Mouse (Mus musculus): ENCODE measurements at regions not wholly inside any gene's neighbourhood (a gene's known extent, or its start where the extent isn't known, plus 50 kb on each side); places are given as distances from the start of the nearest gene placed in this dataset.

DNA sequence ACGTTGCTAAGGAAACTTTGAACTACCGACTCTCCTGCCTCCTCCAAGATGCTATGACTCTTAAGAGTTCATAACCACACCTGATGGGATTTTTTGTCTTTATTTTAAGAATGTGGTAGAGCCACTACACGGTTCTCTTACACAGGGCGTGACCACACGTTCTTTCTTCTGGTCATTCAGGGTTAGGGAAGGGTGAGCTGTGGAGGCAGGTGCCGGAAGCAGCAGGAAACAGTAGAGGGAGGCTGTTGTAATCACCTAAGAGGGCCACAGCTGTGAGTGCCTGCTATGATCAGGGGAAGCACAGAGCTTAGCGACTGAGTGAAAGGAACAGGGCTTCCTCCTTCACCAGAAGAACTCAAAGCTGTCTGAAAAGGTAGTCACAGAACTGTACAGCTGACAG lies 50.6 kb upstream of the Larp1 start:
- peak; percentile 41 for ATAC-seq

DNA sequence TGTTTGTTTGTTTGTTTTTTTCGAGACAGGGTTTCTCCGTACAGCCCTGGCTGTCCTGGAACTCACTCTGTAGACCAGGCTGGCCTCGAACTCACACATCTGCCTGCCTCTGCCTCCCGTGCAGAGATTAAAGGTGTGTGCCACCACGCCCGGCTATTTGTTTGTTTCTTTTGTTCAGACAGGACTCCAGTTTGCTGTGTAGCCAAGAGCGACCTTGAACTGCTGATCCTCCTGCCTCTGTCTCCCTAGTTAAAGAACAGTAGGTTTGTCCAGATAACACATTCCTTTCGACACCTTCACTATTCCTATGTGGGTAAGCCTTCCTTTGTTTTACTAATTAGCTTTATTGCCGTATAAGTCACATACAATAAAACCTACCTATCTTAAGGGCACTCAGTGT lies 52.0 kb upstream of the Larp1 start:
- ATAC-seq, result no peak

DNA sequence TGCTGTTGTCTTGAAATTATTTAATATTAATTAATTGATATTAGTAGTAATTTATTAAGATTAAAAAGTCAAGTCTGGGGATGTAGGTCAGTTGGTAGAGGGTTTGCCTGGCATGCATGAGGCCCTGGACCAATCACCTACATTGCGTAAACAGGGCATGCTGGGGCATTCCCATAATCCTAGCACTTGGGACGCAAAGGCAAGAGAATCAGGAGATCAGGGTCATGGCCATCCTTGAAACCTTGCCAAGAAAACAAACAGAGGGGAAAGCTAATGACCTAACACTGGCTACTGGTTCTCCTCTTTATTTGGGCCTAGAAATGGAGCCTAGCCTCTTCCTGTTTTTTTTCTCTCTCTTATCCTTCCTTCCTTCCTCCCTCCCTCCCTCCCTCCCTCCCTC lies 52.8 kb upstream of the Larp1 start:
- ATAC-seq, result no peak

DNA sequence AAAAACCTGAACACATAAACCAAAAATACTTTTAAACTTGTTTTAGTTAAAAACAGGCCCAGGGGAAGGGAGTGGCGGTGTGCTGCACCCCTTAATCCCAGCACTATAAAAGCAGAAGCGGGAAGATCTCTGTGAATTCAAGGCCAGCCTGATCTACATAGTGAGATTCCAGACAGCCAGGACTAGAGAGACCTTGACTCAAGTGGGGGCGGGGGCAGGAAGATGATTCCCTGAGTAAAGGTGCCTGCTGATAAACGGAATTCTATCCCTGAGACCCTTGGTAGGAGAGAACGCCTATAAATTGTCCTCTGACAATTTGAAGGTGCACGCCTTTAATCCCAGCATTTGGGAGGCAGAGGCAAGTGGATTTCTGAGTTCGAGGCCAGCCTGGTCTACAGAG lies 53.4 kb upstream of the Larp1 start:
- ATAC-seq, result no peak

DNA sequence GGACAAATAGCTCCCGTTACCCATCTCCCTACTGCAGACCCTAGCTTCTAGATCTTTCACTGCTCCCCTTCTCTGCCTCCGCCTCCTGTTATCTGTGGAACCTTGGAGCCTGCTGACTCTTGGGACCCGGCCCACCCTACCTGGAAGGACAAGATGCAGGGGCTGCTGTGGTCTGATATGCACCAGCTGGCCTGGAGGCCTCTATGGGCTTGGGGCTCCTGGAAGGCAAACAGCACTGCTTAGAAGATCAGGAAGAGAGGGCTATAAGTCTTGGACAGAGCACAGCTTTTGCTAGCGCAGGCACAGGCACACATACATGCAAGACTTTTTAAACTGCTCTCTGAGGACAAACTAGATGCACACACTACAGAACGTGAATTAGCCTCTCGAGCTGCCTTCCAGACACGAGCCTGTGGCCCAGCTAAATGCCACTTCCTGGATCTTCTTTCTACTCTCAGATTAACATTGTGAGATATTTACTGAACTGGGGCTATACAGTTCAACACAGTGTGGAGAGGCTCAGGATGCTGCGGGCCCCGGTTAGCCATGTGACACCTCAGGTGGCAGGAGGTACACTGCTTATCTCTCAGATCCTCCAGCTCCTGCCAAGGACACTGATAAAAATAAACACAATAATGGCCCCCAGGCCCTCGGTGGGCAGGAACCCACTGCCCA lies 54.2 kb upstream of the Larp1 start:
- peak; percentile 37 for ATAC-seq

DNA sequence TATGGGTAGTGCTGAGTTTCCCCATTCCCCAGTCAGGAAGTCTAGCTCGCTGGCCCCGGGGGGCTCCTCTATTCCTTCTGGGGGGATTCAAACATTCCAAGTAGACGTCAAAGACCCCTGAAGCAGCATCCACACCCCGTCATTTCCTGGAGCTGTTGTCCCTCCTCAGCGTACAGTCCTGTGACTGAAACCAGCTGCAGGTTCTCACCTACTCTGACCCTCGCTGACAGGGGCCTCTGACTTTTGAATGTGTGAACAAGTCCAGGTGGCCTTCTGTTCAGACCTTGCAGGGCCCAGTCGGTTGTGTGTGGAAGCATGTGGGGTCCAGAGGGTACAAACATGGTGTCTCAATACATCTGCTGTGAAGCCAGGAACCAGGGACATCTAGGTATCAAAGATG lies 55.2 kb upstream of the Larp1 start:
- no peak for ATAC-seq

DNA sequence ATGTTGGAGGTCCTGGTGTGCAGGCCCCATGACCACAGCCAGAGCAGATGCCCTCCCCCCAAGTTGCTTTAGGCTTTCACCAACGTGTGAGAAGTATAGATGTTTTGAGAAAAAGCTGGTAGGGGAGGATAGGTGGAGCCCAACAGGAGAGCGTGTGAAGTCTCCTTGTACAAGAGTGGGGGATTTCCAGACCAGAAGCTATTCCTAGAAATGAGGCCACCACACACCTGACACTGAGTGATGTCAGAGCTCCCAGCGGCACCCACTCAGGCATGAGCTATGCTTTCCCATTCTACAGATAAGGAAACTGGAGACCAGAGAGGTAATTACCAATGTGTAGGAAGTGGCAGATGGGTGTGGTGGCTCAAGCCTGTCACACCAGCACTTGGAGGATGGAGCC lies 56.2 kb upstream of the Larp1 start:
- peak; percentile 76 for ATAC-seq

DNA sequence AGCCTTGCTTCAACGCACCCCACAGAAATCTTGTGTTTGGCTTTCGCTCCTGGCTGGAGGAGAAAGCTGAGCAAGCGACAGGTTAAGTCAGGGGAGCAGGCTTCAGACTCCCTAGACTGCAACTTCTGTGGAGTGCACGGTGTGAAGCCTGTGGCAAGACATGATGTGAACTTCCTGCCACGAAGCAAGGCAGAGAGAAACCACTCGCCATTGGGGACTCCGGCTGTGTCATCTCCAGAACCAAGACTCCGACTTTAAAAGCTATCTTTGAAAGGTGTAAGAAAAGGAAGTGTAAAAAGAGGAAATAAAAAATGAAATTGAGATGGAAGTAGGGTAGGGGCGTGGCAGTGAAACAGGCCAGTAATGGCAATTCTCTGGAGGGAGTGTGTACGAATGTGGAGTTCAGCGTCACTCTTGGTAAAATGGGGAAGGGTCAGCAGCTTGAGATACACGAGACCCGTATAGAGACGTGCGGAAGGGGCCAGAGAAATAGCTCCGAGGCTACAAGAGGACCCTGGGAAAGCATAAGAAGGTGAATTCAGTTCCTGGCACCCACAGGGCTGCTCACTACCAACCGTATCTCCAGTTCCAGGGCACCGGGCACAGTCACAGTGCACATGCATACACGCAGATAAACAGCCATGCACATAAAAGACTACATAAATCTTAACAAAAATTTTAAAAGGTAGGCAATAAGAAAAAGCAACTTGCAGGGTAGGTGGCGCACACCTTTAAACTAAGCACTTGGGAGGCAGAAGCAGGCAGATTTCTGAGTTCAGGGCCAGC lies 57.1 kb upstream of the Larp1 start:
- ATAC-seq, result peak; percentile 40

DNA sequence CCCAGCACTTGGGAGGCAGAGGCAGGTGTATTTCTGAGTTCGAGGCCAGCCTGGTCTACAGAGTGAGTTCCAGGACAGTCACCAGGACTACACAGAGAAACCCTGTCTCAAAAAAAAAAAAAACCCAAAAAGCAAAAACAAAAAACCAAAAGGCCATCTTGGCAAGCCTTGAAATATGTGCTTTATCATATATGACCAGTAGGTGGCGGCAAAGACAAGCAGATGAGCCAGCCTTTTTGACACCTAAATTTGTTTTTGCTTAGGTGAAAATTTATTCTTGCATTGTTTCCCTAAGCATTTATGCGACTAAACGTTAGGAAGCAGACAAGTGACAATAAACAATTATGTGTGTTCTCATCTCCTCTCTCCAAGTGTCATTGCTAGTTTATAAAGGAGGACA lies 57.9 kb upstream of the Larp1 start:
- peak; percentile 39 for ATAC-seq

DNA sequence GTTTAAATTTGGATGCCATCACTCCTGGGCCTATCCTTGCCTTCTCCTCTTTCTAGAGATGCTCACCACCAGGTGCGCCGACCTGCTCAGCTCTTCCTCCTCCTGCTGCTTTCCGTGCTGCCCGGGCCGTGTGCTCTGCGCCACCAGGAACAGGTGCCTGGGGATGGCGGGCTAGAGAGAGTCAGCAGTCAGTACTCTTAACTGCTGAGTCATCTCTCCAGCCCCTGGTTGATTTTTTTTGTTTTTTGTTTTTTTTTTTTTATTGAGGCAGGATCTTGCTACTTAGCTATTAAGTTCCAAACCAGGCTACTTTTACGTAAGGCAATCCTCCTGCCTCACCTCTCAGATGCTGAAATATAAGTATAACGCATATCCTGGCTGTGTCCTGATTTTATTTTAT lies 59.8 kb upstream of the Larp1 start:
- ATAC-seq, result no peak

DNA sequence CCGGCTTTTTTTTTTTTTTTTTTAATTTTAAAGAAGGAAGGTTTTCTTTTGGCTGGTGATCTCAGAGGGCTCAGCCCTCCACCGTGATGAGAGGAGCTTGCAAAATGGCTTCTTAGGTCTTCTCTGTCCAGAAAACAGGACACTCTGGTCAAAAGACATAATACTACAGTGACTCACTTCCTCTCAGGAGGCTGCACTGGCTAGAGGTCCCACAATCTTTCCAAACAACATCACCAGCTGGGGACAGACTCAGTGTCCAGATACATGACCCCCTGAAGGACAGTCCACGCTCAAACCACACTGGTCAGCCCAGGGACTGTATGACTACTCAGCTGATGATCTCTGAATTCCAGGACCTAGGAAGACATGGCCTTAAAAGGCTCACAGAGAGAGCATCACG lies 61.5 kb upstream of the Larp1 start:
- no peak for ATAC-seq

DNA sequence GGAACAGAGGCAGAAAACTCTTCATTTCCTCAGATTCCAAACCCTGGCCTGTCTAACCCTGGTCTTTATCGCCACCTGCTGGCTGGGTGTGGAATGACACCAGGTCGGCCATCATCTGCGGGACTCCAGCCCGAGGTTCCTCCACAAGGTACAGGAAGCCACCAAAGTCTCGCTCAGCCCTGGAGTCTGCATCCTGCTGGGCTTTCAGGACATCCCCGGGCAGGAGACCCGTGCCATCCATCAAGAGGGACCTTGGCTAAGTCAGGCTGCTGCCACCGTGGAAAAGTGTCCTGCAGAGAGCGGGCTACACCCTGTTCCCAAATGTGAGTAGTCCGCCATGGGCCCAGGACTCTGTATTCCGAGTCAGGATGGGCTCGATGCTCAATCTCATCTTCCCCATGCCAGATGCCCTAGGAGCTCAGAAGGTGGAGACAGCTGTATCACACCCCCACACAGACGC lies 74.4 kb upstream of the Larp1 start:
- peak; percentile 89 for ATAC-seq

DNA sequence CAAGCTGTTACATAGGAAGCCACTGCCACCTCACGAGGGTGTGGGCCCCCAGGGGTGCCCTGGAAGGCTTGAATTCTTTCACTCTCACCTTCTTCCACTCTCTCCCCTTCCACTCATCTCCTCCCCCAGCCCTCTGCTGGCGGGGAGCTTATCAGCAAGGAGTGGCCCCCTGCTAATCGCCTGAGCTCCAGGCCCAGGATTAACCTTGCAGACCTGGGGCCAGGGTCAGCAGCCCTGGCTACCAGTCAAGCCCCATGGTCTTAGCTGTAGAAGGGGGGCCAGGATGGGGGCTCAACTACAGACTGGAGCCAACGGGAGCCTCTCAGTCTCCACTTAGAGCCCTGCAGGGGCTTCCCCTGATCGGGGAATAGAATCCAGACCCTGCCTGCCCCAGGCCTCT lies 75.8 kb upstream of the Larp1 start:
- no peak for ATAC-seq

DNA sequence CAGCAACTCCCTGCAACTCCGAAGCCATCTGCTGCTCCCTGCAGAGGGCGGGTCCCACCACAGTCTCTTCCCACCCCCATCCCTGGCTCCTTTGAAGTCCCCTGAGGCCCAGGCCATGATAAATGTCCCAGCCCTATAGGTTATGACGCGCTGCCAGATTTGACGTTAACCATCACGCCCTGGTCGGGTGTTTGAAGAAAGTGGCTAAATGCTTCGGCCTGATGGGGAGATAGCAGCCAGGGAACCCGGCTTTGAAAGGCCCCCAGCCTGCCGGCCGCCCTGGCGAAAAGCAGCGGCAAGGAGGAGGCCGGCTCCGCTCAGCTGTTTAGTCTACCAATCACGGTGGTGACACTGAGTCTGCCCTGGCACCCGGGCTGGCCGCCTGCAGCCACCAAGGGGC lies 79.4 kb upstream of the Larp1 start:
- ATAC-seq, result no peak

DNA sequence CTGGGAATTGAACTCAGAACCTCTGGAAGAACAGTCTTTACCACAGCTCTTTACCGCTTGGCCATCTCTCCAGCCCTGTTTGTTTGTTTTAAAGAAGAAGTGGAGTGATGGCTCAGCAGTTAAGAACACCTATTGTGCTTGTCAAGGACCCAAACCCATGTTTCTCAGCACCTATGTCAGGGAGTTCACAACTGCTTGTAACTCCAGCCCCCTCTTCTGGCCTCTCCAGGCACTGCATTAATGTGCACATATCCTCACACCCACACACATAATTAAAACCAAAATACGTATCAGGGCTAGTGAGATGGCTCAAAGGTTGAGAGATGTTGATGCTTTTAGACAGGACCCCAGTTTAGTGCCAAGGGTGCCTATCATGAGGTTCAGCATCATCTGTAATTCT lies 87.6 kb upstream of the Hand1 start:
- no peak for ATAC-seq

DNA sequence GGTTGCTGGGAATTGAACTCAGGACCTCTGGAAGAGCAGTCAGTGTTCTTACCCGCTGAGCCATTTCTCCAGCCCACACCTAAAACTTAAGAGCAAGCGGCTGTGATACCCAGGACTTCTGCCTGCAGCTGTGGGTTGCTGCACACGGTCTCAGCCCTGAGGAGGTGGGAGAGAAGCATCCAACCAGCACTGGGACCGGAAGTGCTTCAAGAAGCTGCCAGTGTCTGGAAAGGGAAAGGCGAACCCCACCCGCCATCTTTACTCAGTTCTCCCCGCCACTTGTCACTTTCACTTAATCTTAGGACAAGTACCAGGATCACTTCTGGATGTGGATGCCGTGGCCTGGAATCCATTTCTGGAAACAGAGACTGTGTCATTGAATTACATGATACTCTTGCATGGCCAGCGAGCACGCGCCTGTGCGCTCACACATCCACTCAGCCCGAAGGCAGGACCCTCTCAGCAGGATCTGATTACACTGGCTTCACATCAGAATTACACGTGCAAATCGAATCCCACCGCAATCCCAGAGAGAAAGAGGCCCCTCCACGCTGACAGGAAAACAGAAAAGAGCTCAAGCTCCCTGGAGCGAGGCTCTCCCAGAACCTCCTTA lies 85.9 kb upstream of the Hand1 start:
- no peak for ATAC-seq

DNA sequence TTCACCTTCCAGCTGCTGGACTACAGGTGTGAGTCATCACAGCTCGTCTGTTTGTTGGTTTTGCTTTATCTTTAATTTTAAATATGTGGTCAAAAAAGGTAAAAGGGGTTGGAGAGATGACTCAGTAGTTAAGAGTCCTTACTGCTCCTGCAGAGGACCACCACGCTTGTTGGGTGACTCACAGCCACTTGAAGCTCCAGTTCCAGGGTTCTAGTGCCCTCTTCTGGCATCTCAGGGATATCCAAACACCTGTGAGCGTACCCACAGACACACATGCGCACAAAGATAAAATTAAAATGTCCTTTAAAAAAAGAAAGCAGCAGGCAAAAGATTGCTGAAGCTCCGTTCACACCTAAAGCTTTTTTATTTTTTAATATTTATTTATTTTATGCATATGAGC lies 85.4 kb upstream of the Hand1 start:
- no peak for ATAC-seq

DNA sequence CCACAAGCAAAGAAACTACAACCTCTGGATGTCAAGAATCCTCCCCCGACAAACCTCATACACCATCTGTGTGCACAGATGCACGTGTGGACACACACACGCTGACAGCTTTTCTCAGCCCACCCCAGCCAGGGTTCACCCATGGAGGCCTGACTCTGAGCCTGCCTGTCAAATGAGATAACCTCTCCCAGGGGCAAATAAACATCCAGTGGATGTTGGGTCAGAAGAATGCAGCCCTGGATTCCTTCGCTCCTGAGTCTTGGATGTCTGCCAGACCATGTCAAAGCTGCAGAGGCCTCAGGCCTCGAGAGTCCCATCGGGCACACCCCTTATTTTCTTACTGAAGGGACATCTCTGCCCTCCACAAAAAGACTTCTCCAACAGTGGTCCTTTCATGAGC lies 83.4 kb upstream of the Hand1 start:
- ATAC-seq, result no peak

DNA sequence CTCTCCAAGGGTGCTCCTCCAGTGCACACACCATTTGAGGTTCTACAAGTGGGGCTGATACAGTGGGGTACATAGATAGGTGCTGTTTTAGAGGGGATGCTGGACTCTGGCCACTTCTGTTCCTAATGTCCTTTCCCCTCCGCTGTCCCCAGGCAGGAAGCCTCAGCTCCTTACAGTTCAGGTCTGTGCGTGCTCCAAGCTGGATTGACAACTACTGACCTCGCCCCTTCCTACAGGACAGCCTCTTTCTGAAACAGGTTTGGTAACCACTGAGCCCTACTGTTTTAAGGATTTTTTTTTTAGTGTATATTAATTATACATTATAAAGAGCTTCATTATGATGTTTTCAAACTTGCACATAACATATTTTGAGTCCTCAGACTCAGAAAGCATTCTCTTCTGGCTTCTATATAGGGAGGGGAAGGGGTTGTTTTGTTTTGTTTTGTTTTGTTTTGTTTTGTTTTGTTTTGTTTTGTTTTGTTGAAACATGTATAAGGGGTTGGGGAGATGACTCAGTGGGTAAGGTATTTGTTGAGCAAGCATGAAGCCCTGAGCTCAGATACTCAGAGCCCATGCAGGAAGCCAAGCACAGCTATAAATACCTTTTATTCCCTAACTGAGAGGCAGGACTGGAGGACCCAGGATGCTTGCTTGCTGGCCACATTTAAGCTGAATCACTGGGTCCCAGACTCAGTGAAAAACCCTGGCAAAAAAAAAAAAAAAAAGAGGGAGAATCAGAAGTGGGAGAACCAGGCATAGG lies 81.4 kb upstream of the Hand1 start:
- ATAC-seq, result no peak

DNA sequence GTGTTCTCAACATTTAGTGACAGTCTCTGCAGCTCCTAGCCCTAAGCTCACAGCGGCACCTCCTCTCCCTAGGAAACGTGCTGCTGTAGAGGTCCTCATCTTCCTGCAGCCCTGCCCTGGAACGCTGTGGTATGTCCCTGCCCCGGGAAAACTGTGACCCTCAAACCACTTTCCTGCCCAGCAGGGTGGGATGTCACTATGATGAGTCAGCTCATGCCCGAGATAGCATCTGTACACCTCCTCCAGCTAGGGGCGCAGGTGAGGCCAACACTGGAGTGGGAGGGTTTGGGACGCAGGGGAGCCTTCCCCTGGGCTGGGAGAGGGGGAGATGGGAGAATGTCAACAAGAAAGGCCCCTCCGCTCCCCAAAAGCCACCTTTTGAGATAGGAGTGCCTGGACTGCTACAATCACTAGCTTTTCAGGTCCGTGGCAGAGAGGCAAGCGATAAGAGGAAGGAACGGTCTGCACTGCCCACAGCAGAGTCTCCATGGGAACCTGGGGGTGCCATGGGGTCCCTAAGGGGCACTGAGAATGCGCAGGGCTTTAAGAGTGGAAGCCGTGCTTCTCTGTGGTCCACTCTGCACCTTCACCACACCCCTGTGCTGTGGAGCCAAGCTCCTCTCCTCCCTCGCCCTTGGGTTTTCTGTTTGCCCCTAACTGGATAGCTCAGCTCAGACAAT lies 80.5 kb upstream of the Hand1 start:
- ATAC-seq, result no peak

DNA sequence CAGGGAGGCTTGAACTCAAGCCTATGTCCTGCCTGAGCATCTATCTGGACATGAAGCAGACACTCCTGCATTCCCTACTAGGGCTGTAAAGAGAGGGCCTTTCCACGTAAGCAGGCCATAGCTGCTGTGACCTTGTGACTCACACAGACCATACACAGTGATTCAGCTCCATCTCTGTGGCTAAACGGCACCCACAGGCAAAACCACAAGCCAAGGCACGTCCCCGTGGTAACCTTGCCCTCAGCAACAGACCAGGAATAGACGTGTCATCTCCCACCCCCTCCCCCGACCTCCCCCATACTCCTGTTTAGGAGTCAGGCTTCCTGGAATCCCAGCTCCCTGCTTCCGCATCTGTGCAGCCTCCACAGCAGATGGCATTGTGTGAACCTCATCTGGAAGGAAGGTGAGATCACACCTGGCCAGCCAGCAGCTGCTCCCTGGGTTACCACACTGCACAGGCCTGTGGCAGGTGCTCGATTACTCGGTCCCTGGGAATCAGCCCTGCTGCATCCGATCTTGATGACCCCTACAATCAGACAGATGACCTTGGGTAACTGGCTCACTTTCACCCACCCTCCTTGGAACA lies 79.2 kb upstream of the Hand1 start:
- no peak for ATAC-seq

DNA sequence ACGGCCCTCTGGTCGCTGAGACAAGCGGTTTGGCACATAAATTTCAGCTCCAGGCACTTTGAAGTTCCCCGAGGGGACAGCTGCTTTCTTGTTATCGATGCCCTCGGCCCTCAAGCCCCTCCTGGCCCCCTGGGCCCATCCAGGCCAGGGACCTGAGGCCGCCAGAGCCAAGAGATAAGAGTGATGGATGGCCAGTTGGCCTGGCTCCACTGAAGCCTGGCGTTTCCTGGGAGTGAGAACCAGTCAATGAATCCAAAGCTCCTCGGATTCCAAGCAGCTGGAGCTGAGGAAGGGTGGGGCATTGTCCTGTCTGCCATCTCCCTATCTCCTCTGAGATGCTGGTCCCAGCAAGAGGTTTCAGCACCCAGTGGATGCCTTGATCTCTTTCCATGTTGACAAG lies 71.6 kb upstream of the Hand1 start:
- no peak for ATAC-seq
